Mouse (Mus musculus): ENCODE measurements around the gene A930004D18Rik. TPM values are rescaled to one million over a fixed set of nuclear protein-coding genes. Genes with fewer than 3 reads are reported as not detected.

A930004D18Rik gene
- polyA plus RNA-seq, 1 experiment from 2014 or later: 19.9 TPM

- no peak for ATAC-seq (ENCODE audit: insufficient number of reproducible peaks, insufficient read depth, low FRiP score, low TSS enrichment, low read depth)
- no peak overlapping the region for H3K27ac ChIP-seq
- H3K36me3 ChIP-seq: no peaks in the 10 kb centered on the region
- H3K9me3 ChIP-seq: no peaks in the 10 kb centered on the region
- H3K27me3 ChIP-seq: no peaks in the 10 kb centered on the region
- WGBS: 28% methylated on average over 3 of the region's 3 CpGs
- H3K4me2 ChIP-seq: peak overlapping the region; percentile 89
- no peak overlapping the region for H3K4me3 ChIP-seq (replicated peaks)
- peaks cover 43% of the 10 kb centered on the region for H3K4me1 ChIP-seq (replicated peaks)
- peak overlapping the region; percentile 52; the same call in 1 of the 2 replicates for H3K9ac ChIP-seq (replicated peaks)
These were observed 14.3 kb upstream of the A930004D18Rik start for GRCm38 (mm10) chr2:18051831-18052170.

- Histone ChIP-seq H3K27ac (peak overlapping the region; percentile 100), H3K27me3 (no peaks in the 10 kb centered on the region), H3K9ac (replicated peaks) (peak overlapping the region; percentile 55; the same call in 1 of the 2 replicates), H3K9me3 (no peaks in the 10 kb centered on the region), H3K4me2 (peak overlapping the region; percentile 89), H3K4me1 (replicated peaks) (peaks cover 43% of the 10 kb centered on the region), H3K4me3 (replicated peaks) (peak overlapping the region; percentile 28), H3K36me3 (no peaks in the 10 kb centered on the region)
- WGBS: 12% methylated on average over 11 of the region's 11 CpGs
- no peak for ATAC-seq (ENCODE audit: insufficient number of reproducible peaks, insufficient read depth, low FRiP score, low TSS enrichment, low read depth)
These were observed 13.7 kb upstream of the A930004D18Rik start for GRCm38 (mm10) chr2:18051026-18051830.

DNA sequence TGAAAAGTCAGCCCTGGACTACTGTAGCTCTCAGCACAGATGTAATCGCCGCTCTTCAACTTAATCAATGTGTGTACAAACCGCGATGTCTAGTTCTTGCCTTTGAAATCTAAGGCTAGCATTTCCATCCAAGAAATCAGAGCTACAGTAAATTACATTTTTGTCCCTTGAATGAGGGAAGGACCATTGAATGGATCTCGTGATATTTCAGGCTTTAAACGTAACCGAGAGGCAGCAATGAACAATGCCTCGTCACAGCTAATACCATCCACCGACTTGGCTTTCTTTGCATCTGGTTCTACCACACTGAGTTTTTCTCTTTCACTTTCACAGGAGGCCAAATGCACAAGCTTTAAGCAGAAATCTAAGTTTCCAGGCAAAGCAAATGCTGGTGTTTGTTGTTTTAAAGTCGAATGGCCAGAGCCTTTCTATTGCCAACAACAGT lies 13.0 kb upstream of the A930004D18Rik start:
- Histone ChIP-seq H3K4me2 (peak overlapping the region; percentile 89), H3K36me3 (no peaks in the 10 kb centered on the region), H3K4me1 (replicated peaks) (peaks cover 43% of the 10 kb centered on the region), H3K4me3 (replicated peaks) (peak overlapping the region; percentile 28), H3K27ac (peak overlapping the region; percentile 100), H3K27me3 (no peaks in the 10 kb centered on the region), H3K9me3 (no peaks in the 10 kb centered on the region), H3K9ac (replicated peaks) (peak overlapping the region; percentile 55)
- WGBS: 8% methylated on average over 10 of the region's 10 CpGs
- ATAC-seq (ENCODE audit: insufficient number of reproducible peaks, insufficient read depth, low FRiP score, low TSS enrichment, low read depth): no peak

- peak overlapping the region; percentile 99 for H3K4me3 ChIP-seq (replicated peaks)
- H3K9me3 ChIP-seq: no peaks in the 10 kb centered on the region
- H3K9ac ChIP-seq (replicated peaks): peak overlapping the region; percentile 100
- ATAC-seq (ENCODE audit: insufficient number of reproducible peaks, insufficient read depth, low FRiP score, low TSS enrichment, low read depth): no peak
- H3K27ac ChIP-seq: peak overlapping the region; percentile 100
- peak overlapping the region; percentile 89 for H3K4me2 ChIP-seq
- WGBS: 6% methylated on average over 2 of the region's 2 CpGs
- H3K27me3 ChIP-seq: no peaks in the 10 kb centered on the region
- H3K4me1 ChIP-seq (replicated peaks): peaks cover 43% of the 10 kb centered on the region
- H3K36me3 ChIP-seq: no peaks in the 10 kb centered on the region
These were observed 12.5 kb upstream of the A930004D18Rik start for GRCm38 (mm10) chr2:18050018-18050417.

- Histone ChIP-seq H3K36me3 (no peaks in the 10 kb centered on the region), H3K27ac (peak overlapping the region; percentile 100), H3K9ac (replicated peaks) (peak overlapping the region; percentile 100), H3K4me1 (replicated peaks) (peaks cover 42% of the 10 kb centered on the region), H3K4me2 (peak overlapping the region; percentile 89), H3K27me3 (no peaks in the 10 kb centered on the region), H3K4me3 (replicated peaks) (peak overlapping the region; percentile 99), H3K9me3 (no peaks in the 10 kb centered on the region)
- ATAC-seq (ENCODE audit: insufficient number of reproducible peaks, insufficient read depth, low FRiP score, low TSS enrichment, low read depth): peak; percentile 35; the same call in 1 of the 2 replicates
- WGBS: 6% methylated on average over 11 of the region's 11 CpGs
These were observed 11.8 kb upstream of the A930004D18Rik start for GRCm38 (mm10) chr2:18049279-18049821.

DNA sequence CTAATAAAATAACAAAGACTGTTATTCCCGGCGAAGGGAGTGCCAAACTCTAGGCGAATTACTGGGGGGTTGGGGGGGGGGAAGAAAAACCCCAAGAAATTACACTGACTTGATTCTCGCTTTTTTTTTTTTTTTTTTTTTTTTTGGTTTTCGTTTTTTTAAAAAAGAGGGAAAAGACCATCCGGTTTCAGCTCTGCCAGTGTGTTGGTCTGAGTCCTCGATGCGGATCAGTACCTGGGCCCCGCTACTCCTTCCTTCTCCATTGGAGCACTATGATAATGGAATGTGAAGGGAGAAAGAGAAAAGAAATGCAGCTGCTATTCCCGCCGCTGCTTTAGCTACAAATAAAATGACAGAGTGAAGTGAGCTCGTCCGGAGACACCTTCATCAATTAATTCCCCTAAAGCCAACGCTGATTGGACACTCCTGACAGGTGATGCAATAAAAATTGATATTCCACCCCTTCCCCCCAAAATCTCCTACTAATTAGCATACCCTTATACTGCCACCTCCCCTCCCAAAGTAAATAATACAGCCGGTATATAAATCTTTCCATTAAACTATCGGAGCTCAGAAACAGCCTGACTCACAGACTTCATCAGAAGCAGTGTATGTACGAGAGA lies 11.0 kb upstream of the A930004D18Rik start, which contains the start of gene Skida1:
Skida1 (minus strand) TSS at position 599 of the 623 bp plus-strand sequence.
- peak; percentile 44; the same call in 1 of the 2 replicates for ATAC-seq (ENCODE audit: insufficient number of reproducible peaks, insufficient read depth, low FRiP score, low TSS enrichment, low read depth)

GRCm38 (mm10) chr2:18047646-18048452 lies 10.3 kb upstream of the A930004D18Rik start:
- no peaks in the 10 kb centered on the region for H3K9me3 ChIP-seq
- peak overlapping the region; percentile 89 for H3K4me2 ChIP-seq
- peak; percentile 40; the same call in 1 of the 2 replicates for ATAC-seq (ENCODE audit: insufficient number of reproducible peaks, insufficient read depth, low FRiP score, low TSS enrichment, low read depth)
- H3K9ac ChIP-seq (replicated peaks): peak overlapping the region; percentile 100
- H3K36me3 ChIP-seq: no peaks in the 10 kb centered on the region
- no peaks in the 10 kb centered on the region for H3K27me3 ChIP-seq
- H3K4me3 ChIP-seq (replicated peaks): peak overlapping the region; percentile 99
- 1% methylated on average over 70 of the region's 70 CpGs for WGBS
- peak overlapping the region; percentile 100 for H3K27ac ChIP-seq
- H3K4me1 ChIP-seq (replicated peaks): peaks cover 37% of the 10 kb centered on the region

More for the DNA sequence above, 11.0 kb upstream of the A930004D18Rik start, which contains the start of gene Skida1:
- Histone ChIP-seq H3K27ac (peak within 1 kb of the TSS; percentile 100), H3K36me3 (no peaks in the 10 kb centered on the region), H3K9ac (replicated peaks) (peak within 1 kb of the TSS; percentile 100), H3K9me3 (no peaks in the 10 kb centered on the region), H3K27me3 (no peaks in the 10 kb centered on the region), H3K4me1 (replicated peaks) (peaks cover 34% of the 10 kb centered on the region), H3K4me3 (replicated peaks) (peak within 1 kb of the TSS; percentile 99), H3K4me2 (peak within 1 kb of the TSS; percentile 89)
- 1% methylated on average over 17 of the region's 17 CpGs for WGBS

- H3K4me3 ChIP-seq (replicated peaks): peak overlapping the region; percentile 99
- ATAC-seq (ENCODE audit: insufficient number of reproducible peaks, insufficient read depth, low FRiP score, low TSS enrichment, low read depth): no peak
- H3K9ac ChIP-seq (replicated peaks): peak overlapping the region; percentile 100
- no peaks in the 10 kb centered on the region for H3K36me3 ChIP-seq
- peak overlapping the region; percentile 100 for H3K27ac ChIP-seq
- H3K4me2 ChIP-seq: peak overlapping the region; percentile 89
- no peaks in the 10 kb centered on the region for H3K9me3 ChIP-seq
- peaks cover 43% of the 10 kb centered on the region for H3K4me1 ChIP-seq (replicated peaks)
- no peaks in the 10 kb centered on the region for H3K27me3 ChIP-seq
- WGBS: under 1% methylated on average over 61 of the region's 64 CpGs
These were observed 9.5 kb upstream of the A930004D18Rik start for GRCm38 (mm10) chr2:18046758-18047645.

DNA sequence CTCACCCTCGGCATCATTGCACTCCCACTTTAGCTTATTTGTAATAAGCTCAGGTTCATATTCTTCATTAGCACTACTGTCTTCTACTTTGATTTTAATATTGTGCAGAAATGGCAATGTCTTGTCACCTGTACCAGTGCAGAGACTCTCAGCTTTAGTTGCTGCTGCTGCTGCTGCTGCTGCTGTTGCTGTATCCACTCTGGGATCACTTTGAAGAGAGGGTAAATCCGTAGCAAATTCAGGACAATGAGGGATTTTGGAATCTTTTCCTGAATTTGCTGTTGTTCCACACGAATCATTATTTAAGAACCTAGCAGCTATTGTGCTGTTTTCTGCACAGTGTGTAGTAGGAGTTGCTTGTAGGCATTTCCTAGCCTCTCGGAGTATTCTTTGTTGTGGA lies 8.6 kb upstream of the A930004D18Rik start:
- Histone ChIP-seq H3K36me3 (no peaks in the 10 kb centered on the region), H3K4me1 (replicated peaks) (peaks cover 42% of the 10 kb centered on the region), H3K4me2 (peak overlapping the region; percentile 89), H3K9ac (replicated peaks) (peak overlapping the region; percentile 100), H3K4me3 (replicated peaks) (peak overlapping the region; percentile 99), H3K27me3 (no peaks in the 10 kb centered on the region), H3K9me3 (no peaks in the 10 kb centered on the region), H3K27ac (peak overlapping the region; percentile 100)
- 2% methylated on average over 4 of the region's 4 CpGs for WGBS
- ATAC-seq (ENCODE audit: insufficient number of reproducible peaks, insufficient read depth, low FRiP score, low TSS enrichment, low read depth): no peak

DNA sequence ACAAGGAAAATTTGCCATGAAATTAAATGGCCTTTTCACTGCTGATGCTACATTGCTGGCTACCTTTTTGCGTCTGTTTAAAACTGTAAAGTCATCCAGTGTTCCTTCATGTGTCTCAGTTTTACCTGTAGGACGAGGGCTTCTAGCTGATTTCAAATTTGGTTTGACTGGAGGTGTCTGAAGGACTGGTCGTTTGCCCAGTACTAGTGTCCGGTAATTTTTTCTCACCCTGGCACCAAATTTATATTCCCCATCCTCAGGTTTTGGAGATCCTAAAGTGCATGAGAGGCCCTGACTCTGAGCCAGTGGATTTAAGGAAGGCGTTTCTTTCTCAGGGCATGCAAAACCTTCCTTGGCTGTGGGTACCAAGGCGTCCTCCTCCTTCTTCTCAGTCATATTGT lies 8.2 kb upstream of the A930004D18Rik start:
- Histone ChIP-seq H3K9ac (replicated peaks) (peak overlapping the region; percentile 100), H3K36me3 (no peaks in the 10 kb centered on the region), H3K27ac (peak overlapping the region; percentile 100), H3K27me3 (no peaks in the 10 kb centered on the region), H3K4me3 (replicated peaks) (peak overlapping the region; percentile 99), H3K4me2 (peak overlapping the region; percentile 89), H3K4me1 (replicated peaks) (peaks cover 43% of the 10 kb centered on the region), H3K9me3 (no peaks in the 10 kb centered on the region)
- ATAC-seq (ENCODE audit: insufficient number of reproducible peaks, insufficient read depth, low FRiP score, low TSS enrichment, low read depth): no peak
- WGBS: 4% methylated on average over 6 of the region's 6 CpGs

All from limb, embryonic 12.5 days (tissue).